Mouse (Mus musculus): ENCODE data around the gene Ncoa3. TPM values are rescaled to one million over a fixed set of nuclear protein-coding genes. Genes with fewer than 3 reads are reported as not detected.

Ncoa3 gene
- polyA plus RNA-seq, 1 experiment from 2014 or later, result 17.4 TPM

- H3K36me3 ChIP-seq, result peaks cover 90% of the 10 kb centered on the region
- no peak overlapping the region for H3K4me3 ChIP-seq
- no peak for ATAC-seq (ENCODE audit: insufficient number of reproducible peaks, low FRiP score)
- H3K27me3 ChIP-seq (replicated peaks), result no peaks in the 10 kb centered on the region
- no peaks in the 10 kb centered on the region for H3K4me1 ChIP-seq (replicated peaks)
- no peak overlapping the region for H3K9ac ChIP-seq
- H3K9me3 ChIP-seq (replicated peaks), result no peaks in the 10 kb centered on the region
- no peak overlapping the region for H3K4me2 ChIP-seq
- WGBS, result 81% methylated on average over 1 of the region's 1 CpGs
- H3K27ac ChIP-seq (ENCODE audit: poor library complexity, severe bottlenecking), result no peak overlapping the region
These were observed 69.6 kb downstream of the Ncoa3 start for GRCm38 (mm10) chr2:166062008-166062407.

DNA sequence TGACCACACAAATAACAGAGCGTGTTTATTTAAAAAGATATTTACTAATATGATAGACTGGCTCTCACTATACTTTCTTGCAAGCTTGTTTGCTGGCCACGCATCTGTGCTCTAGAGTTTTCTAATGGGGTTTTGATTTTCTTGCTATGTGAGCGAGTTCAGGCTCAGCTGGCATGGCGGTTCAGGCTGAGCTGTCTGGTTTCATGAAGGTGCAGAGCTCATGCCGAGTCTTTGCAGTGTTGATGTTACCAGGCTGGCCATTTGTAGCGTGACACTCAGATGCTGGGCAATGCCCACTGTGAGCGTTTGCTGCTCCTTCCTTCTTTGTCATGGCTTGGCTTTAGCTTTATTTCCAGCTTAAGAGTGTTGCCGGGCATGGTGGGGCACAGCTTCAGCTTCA lies 70.0 kb downstream of the Ncoa3 start:
- no peak overlapping the region for H3K27ac ChIP-seq (ENCODE audit: poor library complexity, severe bottlenecking)
- no peaks in the 10 kb centered on the region for H3K27me3 ChIP-seq (replicated peaks)
- H3K4me1 ChIP-seq (replicated peaks), result no peaks in the 10 kb centered on the region
- H3K4me2 ChIP-seq, result no peak overlapping the region
- WGBS, result 92% methylated on average over 8 of the region's 8 CpGs
- ATAC-seq (ENCODE audit: insufficient number of reproducible peaks, low FRiP score), result no peak
- H3K9ac ChIP-seq, result no peak overlapping the region
- H3K4me3 ChIP-seq, result no peak overlapping the region
- H3K36me3 ChIP-seq, result peaks cover 91% of the 10 kb centered on the region
- H3K9me3 ChIP-seq (replicated peaks), result no peaks in the 10 kb centered on the region

- Histone ChIP-seq H3K9me3 (replicated peaks) (no peaks in the 10 kb centered on the region), H3K27ac (ENCODE audit: poor library complexity, severe bottlenecking) (no peak overlapping the region), H3K36me3 (peaks cover 92% of the 10 kb centered on the region)
These were observed 74.0 kb downstream of the Ncoa3 start for GRCm38 (mm10) chr2:166066434-166066833.

DNA sequence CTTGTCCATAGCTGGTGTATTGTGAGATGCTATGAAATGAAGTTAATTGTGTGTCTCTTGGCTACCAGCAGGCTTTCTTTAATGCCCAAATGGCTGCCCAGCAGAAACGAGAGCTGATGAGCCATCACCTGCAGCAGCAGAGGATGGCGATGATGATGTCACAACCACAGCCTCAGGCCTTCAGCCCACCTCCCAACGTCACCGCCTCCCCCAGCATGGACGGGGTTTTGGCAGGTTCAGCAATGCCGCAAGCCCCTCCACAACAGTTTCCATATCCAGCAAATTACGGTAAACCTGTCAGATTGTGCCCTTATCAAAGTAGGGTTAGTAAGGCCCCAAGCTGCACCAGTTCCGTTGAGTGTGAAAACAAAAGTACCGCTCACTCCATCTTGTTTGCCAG lies 75.8 kb downstream of the Ncoa3 start:
- no peak overlapping the region for H3K9ac ChIP-seq
- H3K9me3 ChIP-seq (replicated peaks), result no peaks in the 10 kb centered on the region
- no peak for ATAC-seq (ENCODE audit: insufficient number of reproducible peaks, low FRiP score)
- H3K27me3 ChIP-seq (replicated peaks), result no peaks in the 10 kb centered on the region
- no peak overlapping the region for H3K4me2 ChIP-seq
- WGBS, result 76% methylated on average over 9 of the region's 9 CpGs
- H3K27ac ChIP-seq (ENCODE audit: poor library complexity, severe bottlenecking), result no peak overlapping the region
- peaks cover 90% of the 10 kb centered on the region for H3K36me3 ChIP-seq
- no peak overlapping the region for H3K4me3 ChIP-seq
- H3K4me1 ChIP-seq (replicated peaks), result peaks cover 9% of the 10 kb centered on the region; the same call in 1 of the 2 replicates

More at GRCm38 (mm10) chr2:166066434-166066833, 74.0 kb downstream of the Ncoa3 start:
- Histone ChIP-seq H3K4me2 (no peak overlapping the region), H3K4me1 (replicated peaks) (peaks cover 5% of the 10 kb centered on the region; the same call in 1 of the 2 replicates), H3K9ac (no peak overlapping the region), H3K4me3 (no peak overlapping the region), H3K27me3 (replicated peaks) (no peaks in the 10 kb centered on the region)
- no peak for ATAC-seq (ENCODE audit: insufficient number of reproducible peaks, low FRiP score)
- whole genome bisulfite sequencing, result 85% methylated on average over 4 of the region's 4 CpGs

GRCm38 (mm10) chr2:166069164-166069563 lies 76.7 kb downstream of the Ncoa3 start:
- WGBS, result 80% methylated on average over 5 of the region's 5 CpGs
- H3K36me3 ChIP-seq, result peaks cover 88% of the 10 kb centered on the region

GRCm38 (mm10) chr2:166069738-166070137 lies 77.3 kb downstream of the Ncoa3 start:
- no peak for ATAC-seq (ENCODE audit: insufficient number of reproducible peaks, low FRiP score)
- Histone ChIP-seq H3K27me3 (replicated peaks) (no peaks in the 10 kb centered on the region), H3K36me3 (peaks cover 87% of the 10 kb centered on the region), H3K9ac (no peak overlapping the region), H3K27ac (ENCODE audit: poor library complexity, severe bottlenecking) (no peak overlapping the region), H3K4me2 (no peak overlapping the region), H3K9me3 (replicated peaks) (no peaks in the 10 kb centered on the region), H3K4me3 (no peak overlapping the region), H3K4me1 (replicated peaks) (peaks cover 17% of the 10 kb centered on the region)
- 78% methylated on average over 7 of the region's 7 CpGs for WGBS

More at GRCm38 (mm10) chr2:166069164-166069563, 76.7 kb downstream of the Ncoa3 start:
- no peaks in the 10 kb centered on the region for H3K9me3 ChIP-seq (replicated peaks)
- no peak overlapping the region for H3K4me3 ChIP-seq
- H3K4me1 ChIP-seq (replicated peaks), result peaks cover 12% of the 10 kb centered on the region; the same call in 1 of the 2 replicates
- no peaks in the 10 kb centered on the region for H3K27me3 ChIP-seq (replicated peaks)
- ATAC-seq (ENCODE audit: insufficient number of reproducible peaks, low FRiP score), result no peak
- H3K4me2 ChIP-seq, result no peak overlapping the region
- no peak overlapping the region for H3K27ac ChIP-seq (ENCODE audit: poor library complexity, severe bottlenecking)
- no peak overlapping the region for H3K9ac ChIP-seq

DNA sequence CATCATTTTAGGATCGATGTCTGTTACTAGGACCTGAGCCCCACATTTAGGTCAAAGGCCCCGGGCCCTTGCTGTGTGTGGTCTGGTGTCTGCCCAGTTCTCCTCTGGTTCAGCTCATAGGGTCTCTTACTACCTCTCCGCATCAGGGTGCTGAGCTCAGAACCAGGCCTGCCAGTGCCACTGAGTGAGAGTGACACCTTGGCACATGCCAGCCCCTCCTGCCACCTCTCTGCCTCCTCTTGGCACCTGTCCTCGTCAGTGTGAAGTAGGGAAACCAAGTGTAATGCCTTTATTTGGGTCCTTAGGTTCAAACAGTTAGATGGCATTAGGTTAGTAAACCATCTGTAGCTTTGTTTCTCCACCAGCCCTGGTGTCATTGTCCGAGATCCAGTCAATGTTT lies 79.0 kb downstream of the Ncoa3 start:
- Histone ChIP-seq H3K4me1 (replicated peaks) (peaks cover 27% of the 10 kb centered on the region), H3K4me3 (no peak overlapping the region), H3K9ac (no peak overlapping the region), H3K36me3 (peaks cover 77% of the 10 kb centered on the region), H3K9me3 (replicated peaks) (no peaks in the 10 kb centered on the region), H3K27ac (ENCODE audit: poor library complexity, severe bottlenecking) (no peak overlapping the region), H3K27me3 (replicated peaks) (no peaks in the 10 kb centered on the region), H3K4me2 (no peak overlapping the region)
- no peak for ATAC-seq (ENCODE audit: insufficient number of reproducible peaks, low FRiP score)
- 86% methylated on average over 5 of the region's 5 CpGs for WGBS

DNA sequence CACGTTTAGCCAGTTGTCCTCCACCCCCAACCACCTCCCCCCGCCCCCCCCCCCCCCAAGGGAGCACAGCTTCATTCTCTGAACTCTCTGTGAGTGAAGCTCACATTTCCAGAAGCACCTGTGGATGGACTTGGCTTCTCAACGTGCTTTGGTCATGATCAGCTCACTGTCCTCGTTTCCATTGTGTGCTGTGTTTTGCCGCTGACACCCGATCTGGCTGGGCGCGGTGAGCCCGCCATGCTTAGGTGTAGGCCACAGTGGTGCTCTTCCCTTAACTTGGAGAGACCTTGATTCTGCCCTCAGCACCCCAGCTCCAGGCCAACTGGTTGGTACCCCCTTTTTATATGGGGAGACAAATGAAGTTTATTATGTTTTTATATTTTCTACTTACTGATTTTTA lies 79.5 kb downstream of the Ncoa3 start:
- 86% methylated on average over 9 of the region's 9 CpGs for WGBS
- no peak for ATAC-seq (ENCODE audit: insufficient number of reproducible peaks, low FRiP score)
- Histone ChIP-seq H3K27me3 (replicated peaks) (no peaks in the 10 kb centered on the region), H3K27ac (ENCODE audit: poor library complexity, severe bottlenecking) (no peak overlapping the region), H3K4me1 (replicated peaks) (peaks cover 27% of the 10 kb centered on the region), H3K4me3 (no peak overlapping the region), H3K36me3 (peaks cover 76% of the 10 kb centered on the region), H3K4me2 (no peak overlapping the region), H3K9me3 (replicated peaks) (no peaks in the 10 kb centered on the region), H3K9ac (no peak overlapping the region)

DNA sequence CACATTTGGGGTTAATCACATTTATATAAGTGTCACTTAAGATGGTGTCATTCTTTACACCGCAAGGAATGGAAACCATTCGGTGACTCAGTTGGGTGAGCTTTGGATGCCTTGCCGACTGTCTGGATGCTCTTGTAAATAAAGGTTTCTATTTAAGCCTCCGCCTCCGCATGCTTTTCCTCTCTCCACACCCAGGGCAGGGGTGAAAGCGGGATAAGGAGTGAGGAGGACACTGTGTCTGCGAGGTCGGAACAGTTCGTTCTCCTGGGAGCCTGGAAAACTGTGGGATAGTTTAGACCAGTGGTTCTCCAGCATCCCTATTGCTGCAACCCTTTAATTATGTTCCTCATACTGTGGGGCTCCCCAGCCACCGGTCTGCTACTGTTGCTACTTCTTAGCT lies 80.6 kb downstream of the Ncoa3 start:
- WGBS, result 48% methylated on average over 10 of the region's 10 CpGs

GRCm38 (mm10) chr2:166074322-166074721 lies 81.9 kb downstream of the Ncoa3 start:
- 60% methylated on average over 6 of the region's 6 CpGs for WGBS
- Histone ChIP-seq H3K9ac (no peak overlapping the region), H3K27me3 (replicated peaks) (no peaks in the 10 kb centered on the region), H3K27ac (ENCODE audit: poor library complexity, severe bottlenecking) (no peak overlapping the region), H3K4me3 (no peak overlapping the region), H3K9me3 (replicated peaks) (no peaks in the 10 kb centered on the region), H3K4me1 (replicated peaks) (peaks cover 29% of the 10 kb centered on the region), H3K36me3 (peaks cover 77% of the 10 kb centered on the region), H3K4me2 (no peak overlapping the region)
- ATAC-seq (ENCODE audit: insufficient number of reproducible peaks, low FRiP score), result no peak

More for the DNA sequence above, 80.6 kb downstream of the Ncoa3 start:
- Histone ChIP-seq H3K4me2 (no peak overlapping the region), H3K36me3 (peaks cover 77% of the 10 kb centered on the region), H3K9me3 (replicated peaks) (no peaks in the 10 kb centered on the region), H3K4me1 (replicated peaks) (peaks cover 27% of the 10 kb centered on the region), H3K27me3 (replicated peaks) (no peaks in the 10 kb centered on the region), H3K4me3 (no peak overlapping the region), H3K9ac (no peak overlapping the region), H3K27ac (ENCODE audit: poor library complexity, severe bottlenecking) (no peak overlapping the region)
- no peak for ATAC-seq (ENCODE audit: insufficient number of reproducible peaks, low FRiP score)

- Histone ChIP-seq H3K4me2 (no peak overlapping the region), H3K27me3 (replicated peaks) (no peaks in the 10 kb centered on the region), H3K9me3 (replicated peaks) (no peaks in the 10 kb centered on the region), H3K4me1 (replicated peaks) (peaks cover 54% of the 10 kb centered on the region), H3K4me3 (no peak overlapping the region), H3K27ac (ENCODE audit: poor library complexity, severe bottlenecking) (no peak overlapping the region), H3K36me3 (peaks cover 55% of the 10 kb centered on the region), H3K9ac (no peak overlapping the region)
- no peak for ATAC-seq (ENCODE audit: insufficient number of reproducible peaks, low FRiP score)
- 78% methylated on average over 9 of the region's 9 CpGs for WGBS
These were observed 84.9 kb downstream of the Ncoa3 start for GRCm38 (mm10) chr2:166077371-166077770.

GRCm38 (mm10) chr2:166079231-166079630 lies 86.8 kb downstream of the Ncoa3 start:
- H3K4me1 ChIP-seq (replicated peaks), result peaks cover 58% of the 10 kb centered on the region
- no peaks in the 10 kb centered on the region for H3K9me3 ChIP-seq (replicated peaks)
- no peak for ATAC-seq (ENCODE audit: insufficient number of reproducible peaks, low FRiP score)
- H3K27me3 ChIP-seq (replicated peaks), result no peaks in the 10 kb centered on the region
- no peak overlapping the region for H3K4me3 ChIP-seq
- peaks cover 52% of the 10 kb centered on the region for H3K36me3 ChIP-seq
- no peak overlapping the region for H3K9ac ChIP-seq
- H3K4me2 ChIP-seq, result no peak overlapping the region
- 87% methylated on average over 14 of the region's 14 CpGs for WGBS
- 0 out of 2 replicates have a peak overlapping the region, but pooled peaks have one; percentile 98 for H3K27ac ChIP-seq (ENCODE audit: poor library complexity, severe bottlenecking)
